12 mouse cellular contexts compared by ENCODE assay signal in genomic region chr11:66487765-66488164, GRCm38 (mm10). TPM values are rescaled to one million over a fixed set of nuclear protein-coding genes. Genes with fewer than 3 reads are reported as not detected.
DNase-seq lines count a peak whose midpoint lies in the region; ATAC-seq and TF ChIP-seq lines count a peak whose summit lies in the region.
"Had no signal": no experiment of that assay in that cellular context is flagged by ENCODE, and none has a peak within 500 bp of the region (broad histone marks: within the 10 kb centered on the region; RNA-seq: fewer than 3 reads in every experiment).

No protein-coding gene starts in this region.

- H3K4me3 ChIP-seq in heart, embryonic 11.5 days (ENCODE audit: low read depth, low read length): no peak overlapping the region
- no peak overlapping the region for H3K4me3 ChIP-seq in brown adipose tissue, adult 24 weeks (ENCODE audit: insufficient read depth, low read depth, low read length)
- H3K4me3 ChIP-seq in kidney, adult 2 months (ENCODE audit: insufficient read depth, low read depth, low read length): no peak overlapping the region
- H3K4me3 ChIP-seq: gastrocnemius, adult 2 months had no signal

- WGBS in heart, embryonic 11.5 days (ENCODE audit: insufficient replicate concordance): 68% methylated on average over 4 of the region's 4 CpGs
- 85% methylated on average over 4 of the region's 4 CpGs for WGBS in kidney, adult 2 months

- no peaks in the 10 kb centered on the region for H3K36me3 ChIP-seq in heart, embryonic 11.5 days (ENCODE audit: control insufficient read depth, insufficient read depth, low read length)
- no peaks in the 10 kb centered on the region for H3K36me3 ChIP-seq in kidney, adult 2 months (ENCODE audit: control insufficient read depth, insufficient read depth, low read length)

- peaks cover 4% of the 10 kb centered on the region; the same call in 1 of the 2 replicates for H3K4me1 ChIP-seq in heart, embryonic 11.5 days (ENCODE audit: control insufficient read depth, insufficient read depth, low read length)
- H3K4me1 ChIP-seq in brown adipose tissue, adult 24 weeks (ENCODE audit: control insufficient read depth, insufficient read depth, insufficient read length, low read length): no peaks in the 10 kb centered on the region
- no peaks in the 10 kb centered on the region for H3K4me1 ChIP-seq in kidney, adult 2 months (ENCODE audit: control insufficient read depth, insufficient read depth, low read length)

- no peak overlapping the region for H3K9ac ChIP-seq in heart, embryonic 11.5 days (ENCODE audit: low read depth, low read length)

- H3K27me3 ChIP-seq in heart, embryonic 11.5 days (ENCODE audit: control insufficient read depth, insufficient read depth, low read length): no peaks in the 10 kb centered on the region
- H3K27me3 ChIP-seq in kidney, adult 2 months (replicated peaks; ENCODE audit: control insufficient read depth, insufficient read depth, low read length): no peaks in the 10 kb centered on the region

- no peak for TF ChIP-seq POLR2A in kidney, adult 2 months (IDR thresholded peaks at IDR 0.05; ENCODE audit: low read depth, low read length)

- DNase-seq in heart, adult 11 months: peak; percentile 95
- peak; percentile 64 for DNase-seq in adrenal gland, adult 2 months
- peak; percentile 32 for DNase-seq in layer of hippocampus, adult 9-11 months
- no peak for DNase-seq in kidney, adult 2 months
- DNase-seq in spleen, adult 12 weeks (ENCODE audit: low spot score): no peak
- no peak for DNase-seq in thymus, adult 18-20 months
- DNase-seq: gastrocnemius, adult 2 months; kidney, postnatal 10 days had no signal

- no peak overlapping the region for H3K4me2 ChIP-seq in heart, embryonic 11.5 days

- no peak overlapping the region for H3K27ac ChIP-seq in heart, embryonic 11.5 days (ENCODE audit: low read depth, low read length)
- peak overlapping the region; percentile 71 for H3K27ac ChIP-seq in brown adipose tissue, adult 24 weeks (replicated peaks; ENCODE audit: low read depth, low read length)
- no peak overlapping the region for H3K27ac ChIP-seq in kidney, adult 2 months (ENCODE audit: insufficient read depth, low read depth, low read length)
- H3K27ac ChIP-seq: gastrocnemius, adult 2 months had no signal

- ATAC-seq in heart, embryonic 11.5 days (replicated peaks; ENCODE audit: insufficient number of reproducible peaks, low FRiP score, low TSS enrichment): no peak; the same call in 1 of the 2 replicates

- no peaks in the 10 kb centered on the region for H3K9me3 ChIP-seq in heart, embryonic 11.5 days (replicated peaks; ENCODE audit: control insufficient read depth, low read length)

- TF ChIP-seq CTCF in kidney, adult 2 months (conservative IDR thresholded peaks at IDR 0.05; ENCODE audit: insufficient read depth, insufficient read length, low read depth, low read length): no peak

RNA-seq across cellular contexts. Expression of gene Shisa6, which starts 38.0 kb away (rescaled TPM):
- polyA plus RNA-seq in heart, embryonic 11.5 days (2014; fragmentation: Nextera tagmentation; extraction: Ambion mirVana): 0.40 and 0.66 TPM in 2 replicates
- under 1 TPM; 0.63 to 0.97 TPM for total RNA-seq in adrenal gland, adult 2 months (2021)
- 0.10 and 0.30 TPM in 2 replicates for polyA plus RNA-seq in adrenal gland, adult 2 months (2012; rRNA removed)
- not detected in 2 replicates for polyA plus RNA-seq in brown adipose tissue, adult 24 weeks (2012; ENCODE audit: insufficient read depth, insufficient read length, missing spikeins)
- polyA plus RNA-seq in kidney, adult 2 months (2012; rRNA removed): 0.02 and 0.08 TPM in 2 replicates
- total RNA-seq: monocyte, adult 5-6 weeks had no signal
- polyA plus RNA-seq: liver, embryonic 16.5 days had no signal

Comparison
In these comparisons a context has a peak if more than half of its experiments do, and no peak if none do; other contexts are left out.
1. DNase-seq: peak in heart, adult 11 months (single experiment), adrenal gland, adult 2 months (single experiment) and layer of hippocampus, adult 9-11 months (single experiment); none in kidney, adult 2 months (single experiment), spleen, adult 12 weeks (single experiment) and thymus, adult 18-20 months (0 of 2).